Mouse (Mus musculus) embryonic facial prominence, embryonic 15.5 days (tissue): ENCODE measurements at regions not wholly inside any gene's neighbourhood (a gene's known extent, or its start where the extent isn't known, plus 50 kb on each side); places are given as distances from the start of the nearest gene placed in this dataset.

Source experiments
- ATAC-seq: fragments of 200-750 bp; cut with Nextera tagmentation; 2 replicates; pipeline ENCODE4 v1.8.0; 2017; ENCODE audit warnings: low read depth, moderate TSS enrichment; ENCODE audit not compliant: insufficient number of reproducible peaks, low FRiP score, low TSS enrichment
- H3K27ac ChIP-seq: fragments of 300-500 bp; sonication (generic); replicated peaks from 2 replicates; pipeline ENCODE4 v1.5.1; 2015; ENCODE audit warnings: mild to moderate bottlenecking, inconsistent platforms
- H3K27me3 ChIP-seq: fragments of 300-500 bp; sonication (generic); 2 replicates; pipeline ENCODE4 v1.6.1; 2015; ENCODE audit warnings: inconsistent platforms
- H3K36me3 ChIP-seq: fragments of 300-500 bp; sonication (generic); 2 replicates; pipeline ENCODE4 v1.6.1; 2015; ENCODE audit warnings: mild to moderate bottlenecking, inconsistent platforms
- H3K4me1 ChIP-seq: fragments of 300-500 bp; sonication (generic); 2 replicates; pipeline ENCODE4 v1.6.1; 2015; ENCODE audit warnings: inconsistent platforms
- H3K4me2 ChIP-seq: fragments of 300-500 bp; sonication (generic); replicated peaks from 2 replicates; pipeline ENCODE4 v1.6.1; 2015; ENCODE audit warnings: mild to moderate bottlenecking, inconsistent platforms
- H3K4me3 ChIP-seq: fragments of 300-500 bp; sonication (generic); replicated peaks from 2 replicates; pipeline ENCODE4 v1.5.1; 2015; ENCODE audit warnings: mild to moderate bottlenecking, inconsistent platforms
- H3K9ac ChIP-seq: fragments of 300-500 bp; sonication (generic); 2 replicates; pipeline ENCODE4 v1.6.1; 2015; ENCODE audit warnings: inconsistent platforms
- H3K9me3 ChIP-seq: fragments of 300-500 bp; sonication (generic); replicated peaks from 2 replicates; pipeline ENCODE4 v1.6.1; 2016; ENCODE audit warnings: inconsistent platforms
- WGBS: fragments of 180-500 bp; shearing (Covaris S2); methylation state at CpG from one replicate; pipeline ENCODE4 v1.1.7; 2015; 5-methylcytosine and 5-hydroxymethylcytosine counted together

DNA sequence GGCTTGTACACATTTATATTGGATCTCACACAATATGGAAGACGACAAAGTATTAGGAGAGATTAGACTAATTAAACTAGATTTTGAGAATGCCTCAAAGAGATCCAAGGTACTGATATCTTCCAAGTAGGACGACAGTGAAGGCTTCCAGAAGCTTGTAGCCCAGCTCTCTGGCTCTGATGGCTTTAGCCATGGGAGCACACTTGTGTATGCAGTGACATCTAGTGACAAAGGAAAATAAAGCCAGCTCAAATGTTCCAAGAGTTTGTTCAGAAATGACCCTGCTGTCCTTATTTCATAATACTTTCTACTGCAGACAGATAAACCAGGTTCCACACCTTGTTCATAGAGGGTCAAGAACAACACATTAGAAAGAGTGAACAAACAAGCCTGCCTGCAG is 524.0 kb upstream of the Btbd3 start:
- no peak for ATAC-seq
- no peaks in the 10 kb centered on the region for H3K9me3 ChIP-seq
- H3K36me3 ChIP-seq, result no peaks in the 10 kb centered on the region
- no peak overlapping the region for H3K4me2 ChIP-seq
- H3K27ac ChIP-seq, result no peak overlapping the region
- H3K4me1 ChIP-seq, result 0 out of 2 replicates have a peak, but pooled peaks cover 9% of the 10 kb centered on the region
- WGBS, result 7% methylated on average over 2 of the region's 2 CpGs
- no peaks in the 10 kb centered on the region for H3K27me3 ChIP-seq
- H3K4me3 ChIP-seq, result no peak overlapping the region
- H3K9ac ChIP-seq, result no peak overlapping the region

DNA sequence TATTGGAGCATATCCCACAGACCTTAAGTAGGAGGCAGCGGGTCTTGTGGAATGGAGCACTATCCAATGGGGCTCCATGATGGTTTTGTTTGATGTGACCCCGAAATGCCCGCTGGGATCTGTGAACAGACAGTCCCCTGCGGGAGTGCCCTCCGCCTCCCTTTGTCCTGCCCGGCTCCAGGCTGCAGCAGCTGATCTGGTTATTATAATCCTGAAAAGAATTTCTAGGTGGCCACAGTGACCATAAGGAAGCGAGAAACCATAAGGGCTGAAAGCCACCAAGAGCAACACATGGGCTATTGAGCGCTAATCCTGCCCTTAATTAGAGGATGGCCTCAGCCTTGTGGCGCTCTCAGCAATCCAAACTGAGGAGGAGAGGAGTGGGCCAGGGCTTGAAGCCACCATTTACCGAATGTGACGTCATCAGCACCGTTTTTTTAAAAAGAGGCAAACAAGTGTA is 525.9 kb upstream of the Btbd3 start:
- Histone ChIP-seq H3K27ac (no peak overlapping the region), H3K9ac (no peak overlapping the region), H3K4me3 (no peak overlapping the region), H3K36me3 (no peaks in the 10 kb centered on the region), H3K4me1 (0 out of 2 replicates have a peak, but pooled peaks cover 9% of the 10 kb centered on the region), H3K27me3 (no peaks in the 10 kb centered on the region), H3K4me2 (no peak overlapping the region), H3K9me3 (no peaks in the 10 kb centered on the region)
- no peak for ATAC-seq
- WGBS, result 74% methylated on average over 12 of the region's 12 CpGs

DNA sequence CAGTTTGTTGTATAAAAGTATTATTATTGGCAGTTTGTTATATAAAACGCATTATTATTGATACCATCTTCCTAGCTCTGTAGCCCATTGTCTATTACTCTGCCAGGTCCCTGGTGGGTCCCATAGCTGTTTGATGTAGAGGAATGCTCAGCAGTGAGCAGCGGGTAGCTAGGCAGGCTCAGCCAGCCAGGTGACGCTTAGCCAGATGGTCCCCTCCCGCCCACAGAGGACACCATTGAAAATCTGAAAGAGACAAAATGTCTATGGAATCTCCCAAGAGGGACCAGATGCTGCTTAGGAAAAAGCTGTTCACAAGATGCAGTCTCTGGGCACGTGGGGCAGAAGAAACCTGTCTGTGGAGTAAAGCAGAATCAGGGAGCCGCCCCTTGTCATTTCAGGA is 526.5 kb upstream of the Btbd3 start:
- Histone ChIP-seq H3K36me3 (no peaks in the 10 kb centered on the region), H3K9me3 (no peaks in the 10 kb centered on the region), H3K9ac (no peak overlapping the region), H3K27ac (no peak overlapping the region), H3K27me3 (no peaks in the 10 kb centered on the region), H3K4me1 (0 out of 2 replicates have a peak, but pooled peaks cover 9% of the 10 kb centered on the region), H3K4me2 (no peak overlapping the region), H3K4me3 (no peak overlapping the region)
- no peak for ATAC-seq
- WGBS, result 56% methylated on average over 6 of the region's 6 CpGs

DNA sequence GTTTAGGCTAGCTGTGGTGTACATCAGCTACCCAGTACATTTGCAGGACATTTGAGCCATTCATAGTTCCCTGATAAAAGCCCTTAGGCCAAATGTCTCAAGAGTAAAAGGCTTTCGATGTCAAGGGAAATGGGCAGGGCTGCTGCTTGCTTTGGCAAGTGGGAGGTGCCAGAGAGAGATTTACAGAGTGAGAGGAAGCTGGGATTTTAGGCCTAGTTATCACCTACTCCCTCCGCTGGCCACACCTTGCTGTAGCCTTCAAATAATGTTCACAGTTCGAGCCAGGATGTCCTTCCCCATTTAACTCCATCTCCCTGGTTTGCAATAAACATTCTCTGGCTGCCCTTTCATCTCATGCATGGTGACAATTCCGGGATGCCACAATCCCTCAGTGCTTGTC is 527.2 kb upstream of the Btbd3 start:
- Histone ChIP-seq H3K9ac (no peak overlapping the region), H3K9me3 (no peaks in the 10 kb centered on the region), H3K4me3 (no peak overlapping the region), H3K36me3 (no peaks in the 10 kb centered on the region), H3K27ac (no peak overlapping the region), H3K4me1 (0 out of 2 replicates have a peak, but pooled peaks cover 9% of the 10 kb centered on the region), H3K4me2 (no peak overlapping the region), H3K27me3 (no peaks in the 10 kb centered on the region)
- ATAC-seq, result no peak
- WGBS, result 46% methylated on average over 4 of the region's 4 CpGs

DNA sequence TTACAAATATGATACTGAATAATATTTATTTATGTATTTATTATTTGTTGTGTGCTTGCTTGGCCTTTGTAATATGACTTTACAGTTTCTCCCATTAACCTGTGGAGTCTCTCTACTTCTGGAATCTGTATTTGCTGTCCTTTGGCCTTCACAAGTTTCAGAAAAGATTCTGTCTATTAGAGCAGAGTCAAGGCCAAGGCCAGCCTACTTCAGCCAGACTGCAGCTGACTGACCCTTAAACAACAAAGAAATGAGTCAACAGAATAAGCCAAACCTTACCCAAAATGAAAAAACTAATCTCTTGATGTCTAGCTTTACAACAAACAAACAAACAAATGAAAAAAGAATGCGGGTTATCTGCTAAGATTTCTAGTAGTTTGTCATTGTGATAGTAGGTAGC is 532.7 kb upstream of the Btbd3 start:
- Histone ChIP-seq H3K4me1 (no peaks in the 10 kb centered on the region), H3K27ac (no peak overlapping the region), H3K4me2 (no peak overlapping the region), H3K36me3 (no peaks in the 10 kb centered on the region), H3K9ac (no peak overlapping the region), H3K27me3 (no peaks in the 10 kb centered on the region), H3K9me3 (no peaks in the 10 kb centered on the region), H3K4me3 (no peak overlapping the region)
- WGBS, result 92% methylated on average over 1 of the region's 1 CpGs
- ATAC-seq, result no peak

DNA sequence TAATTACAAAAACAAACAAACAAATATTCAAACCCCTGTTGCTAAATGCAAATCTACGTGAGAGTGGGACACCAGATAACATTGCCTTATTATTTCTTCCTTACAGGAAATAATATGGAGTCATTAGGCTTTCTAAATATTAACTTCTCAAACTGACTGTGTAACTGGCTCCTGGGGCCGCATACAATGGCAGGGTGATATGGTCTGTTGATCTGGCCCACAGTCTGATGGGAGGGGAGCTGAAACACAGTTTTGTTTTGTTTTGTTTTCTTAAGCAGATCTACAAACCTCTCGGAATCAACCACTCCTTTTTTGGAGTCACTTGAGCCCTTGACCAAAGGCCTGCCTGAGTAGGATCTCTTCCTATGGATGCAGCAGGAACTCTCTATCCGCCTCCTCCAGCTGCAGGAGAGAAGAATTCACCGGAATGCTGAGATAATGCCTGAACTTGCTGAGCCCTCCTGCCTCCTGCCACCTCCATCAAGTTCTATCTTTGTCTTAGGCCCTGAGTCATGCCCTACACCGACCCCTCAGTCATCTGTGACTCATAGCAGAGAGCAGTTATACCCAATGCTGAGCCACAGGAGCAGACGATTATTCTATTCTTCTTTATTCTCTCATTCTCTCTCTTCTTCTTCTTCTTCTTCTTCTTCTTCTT is 534.5 kb upstream of the Btbd3 start:
- H3K9ac ChIP-seq, result no peak overlapping the region
- H3K27me3 ChIP-seq, result no peaks in the 10 kb centered on the region
- H3K9me3 ChIP-seq, result no peaks in the 10 kb centered on the region
- H3K4me1 ChIP-seq, result no peaks in the 10 kb centered on the region
- no peak overlapping the region for H3K27ac ChIP-seq
- no peaks in the 10 kb centered on the region for H3K36me3 ChIP-seq
- H3K4me3 ChIP-seq, result no peak overlapping the region
- no peak overlapping the region for H3K4me2 ChIP-seq
- no peak for ATAC-seq
- WGBS, result 78% methylated on average over 7 of the region's 7 CpGs

DNA sequence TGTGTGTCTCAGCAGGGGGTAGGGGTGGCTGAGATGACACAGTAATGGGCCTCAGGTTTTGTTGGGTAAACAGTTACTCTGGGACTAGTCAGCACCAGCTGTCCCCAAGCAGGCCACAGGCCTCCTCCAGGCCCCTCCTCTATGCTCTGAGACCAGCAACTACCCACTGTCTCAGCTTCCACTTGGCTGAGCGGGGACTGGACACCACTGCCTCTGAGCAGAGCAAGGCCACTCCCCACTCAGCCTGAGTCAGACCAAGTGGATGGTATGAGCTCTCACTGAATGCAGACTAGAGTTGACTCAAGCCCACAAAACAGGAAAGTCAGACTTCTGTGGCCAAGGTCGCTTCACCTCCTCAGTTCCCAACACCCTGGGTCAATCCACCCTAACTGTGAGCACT is 540.5 kb upstream of the Btbd3 start:
- no peak for ATAC-seq
- H3K27ac ChIP-seq, result no peak overlapping the region
- WGBS, result 71% methylated on average over 2 of the region's 2 CpGs

DNA sequence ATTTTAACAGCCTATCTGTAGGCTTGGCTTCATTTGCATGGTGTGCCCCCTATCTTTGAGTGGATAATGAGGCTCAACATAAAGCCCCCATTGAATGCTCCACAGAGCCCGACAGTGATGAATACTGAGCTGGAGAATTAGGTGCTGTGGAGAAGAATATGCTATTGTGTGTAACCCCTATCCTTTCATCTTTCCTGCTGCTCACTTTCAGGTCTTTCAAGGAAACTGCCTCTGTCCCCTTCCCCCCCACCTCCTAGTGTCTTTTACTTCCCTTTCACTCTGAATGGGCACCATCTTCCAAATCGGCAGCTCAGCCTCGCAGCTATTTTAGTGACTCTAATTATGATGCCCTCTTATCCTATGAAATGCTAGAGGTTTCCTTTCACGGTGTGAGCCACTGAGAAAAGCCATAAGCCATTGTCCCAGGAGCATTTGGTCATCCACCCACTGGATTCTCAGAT is 549.8 kb upstream of the Btbd3 start:
- WGBS, result 14% methylated on average over 4 of the region's 4 CpGs
- Histone ChIP-seq H3K4me3 (no peak overlapping the region), H3K27ac (no peak overlapping the region), H3K9ac (no peak overlapping the region), H3K36me3 (no peaks in the 10 kb centered on the region), H3K9me3 (no peaks in the 10 kb centered on the region), H3K27me3 (no peaks in the 10 kb centered on the region), H3K4me1 (peaks cover 11% of the 10 kb centered on the region; the same call in 1 of the 2 replicates), H3K4me2 (no peak overlapping the region)
- ATAC-seq, result no peak

More for the DNA sequence above, 540.5 kb upstream of the Btbd3 start:
- no peak overlapping the region for H3K4me3 ChIP-seq
- H3K4me1 ChIP-seq, result no peaks in the 10 kb centered on the region
- H3K27me3 ChIP-seq, result no peaks in the 10 kb centered on the region
- H3K36me3 ChIP-seq, result no peaks in the 10 kb centered on the region
- H3K9ac ChIP-seq, result no peak overlapping the region
- H3K4me2 ChIP-seq, result no peak overlapping the region
- H3K9me3 ChIP-seq, result no peaks in the 10 kb centered on the region

DNA sequence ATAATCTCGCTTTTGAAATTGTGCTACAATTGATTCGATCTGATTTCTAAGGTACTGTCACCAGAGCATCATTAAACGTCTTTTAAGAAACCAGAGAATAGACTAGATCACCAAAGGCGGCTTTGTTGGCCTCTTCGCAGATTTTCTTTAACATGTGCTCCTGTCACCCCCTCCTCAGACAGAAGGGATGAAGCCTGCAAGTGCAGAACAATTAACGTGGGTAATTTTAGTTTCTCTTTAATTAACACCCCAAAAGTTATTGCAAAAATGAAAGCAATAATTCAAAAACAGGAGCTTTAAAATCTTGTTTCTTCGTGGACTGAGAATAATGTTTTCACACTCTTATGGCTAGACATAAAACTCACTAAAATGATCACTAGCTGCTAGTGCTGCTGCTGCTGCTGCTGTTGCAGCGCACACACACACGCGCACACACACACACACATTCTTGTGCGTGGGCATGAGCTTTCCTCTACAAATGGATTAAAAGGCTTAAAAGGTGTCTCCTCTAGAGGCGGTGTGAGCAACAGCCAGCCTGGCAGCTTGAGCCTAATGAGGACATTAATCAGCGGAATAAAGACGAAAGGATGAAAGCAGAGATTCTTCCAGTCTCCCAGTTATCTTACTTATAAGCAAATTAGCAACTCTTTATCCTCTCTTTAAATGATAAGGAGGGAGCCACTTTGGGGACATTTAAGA is 550.5 kb upstream of the Btbd3 start:
- WGBS, result 65% methylated on average over 14 of the region's 14 CpGs
- no peaks in the 10 kb centered on the region for H3K27me3 ChIP-seq

DNA sequence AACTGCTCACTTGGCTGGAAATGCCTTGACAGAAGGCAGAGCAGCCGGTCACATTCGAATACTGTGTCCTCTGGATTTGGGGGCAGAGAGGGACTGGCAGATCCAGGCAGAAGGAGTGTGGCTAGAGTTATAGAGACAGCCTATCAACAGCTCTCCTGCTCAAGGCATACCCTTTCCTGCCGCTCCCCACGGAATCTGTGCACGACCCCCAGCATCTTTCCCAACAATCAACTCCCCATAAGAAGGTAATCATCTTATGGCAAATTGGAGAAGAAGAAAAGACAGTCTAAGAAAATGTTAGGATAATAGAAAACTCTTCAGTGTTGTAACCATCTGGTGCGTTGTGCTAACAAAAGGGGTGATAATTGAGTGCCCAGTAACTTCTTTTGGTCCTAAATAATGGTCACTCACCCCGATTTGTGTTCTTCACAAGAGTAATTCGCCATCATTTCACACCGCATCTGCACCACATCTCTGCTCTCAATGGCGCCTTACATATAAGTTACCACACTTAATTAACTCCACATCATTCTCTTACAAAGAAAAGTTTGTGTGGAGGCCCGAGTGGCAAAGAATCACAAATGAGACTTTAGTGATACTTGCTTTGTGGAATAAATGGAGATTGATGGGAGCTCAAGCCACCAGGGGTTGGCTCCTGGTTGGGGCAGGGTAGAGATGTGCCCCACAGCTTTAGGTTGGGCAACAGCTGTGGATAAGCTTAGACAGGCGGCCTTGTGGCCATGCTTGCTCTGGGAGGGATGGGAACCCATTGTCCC is 551.2 kb upstream of the Btbd3 start:
- 72% methylated on average over 12 of the region's 12 CpGs for WGBS
- Histone ChIP-seq H3K27ac (no peak overlapping the region), H3K4me3 (no peak overlapping the region), H3K9me3 (no peaks in the 10 kb centered on the region), H3K4me2 (no peak overlapping the region), H3K4me1 (peaks cover 11% of the 10 kb centered on the region; the same call in 1 of the 2 replicates), H3K9ac (no peak overlapping the region), H3K27me3 (no peaks in the 10 kb centered on the region), H3K36me3 (no peaks in the 10 kb centered on the region)
- no peak for ATAC-seq

More for the DNA sequence above, 550.5 kb upstream of the Btbd3 start:
- Histone ChIP-seq H3K27ac (no peak overlapping the region), H3K4me2 (no peak overlapping the region), H3K9me3 (no peaks in the 10 kb centered on the region), H3K4me1 (peaks cover 11% of the 10 kb centered on the region; the same call in 1 of the 2 replicates), H3K4me3 (no peak overlapping the region), H3K36me3 (no peaks in the 10 kb centered on the region), H3K9ac (no peak overlapping the region)
- ATAC-seq, result no peak

DNA sequence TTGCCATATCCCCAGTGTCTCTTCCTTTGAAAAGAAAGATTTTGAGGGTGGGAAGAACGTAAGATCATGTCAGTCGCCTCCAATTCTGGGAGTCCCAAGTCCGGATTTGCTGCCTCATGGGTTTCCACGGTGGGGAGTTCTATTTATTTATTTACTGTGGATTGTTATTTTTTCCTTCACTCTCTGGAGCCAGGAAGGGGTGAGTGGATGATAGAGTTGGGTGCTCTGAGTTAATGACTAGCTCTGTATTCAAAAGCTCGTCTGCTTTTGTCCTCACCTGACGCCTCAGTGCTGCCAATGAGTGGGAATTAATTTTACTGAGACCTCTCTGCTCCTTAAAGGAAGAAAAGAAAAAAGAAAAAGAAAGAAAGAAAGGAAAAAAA is 551.8 kb upstream of the Btbd3 start:
- WGBS, result 71% methylated on average over 6 of the region's 6 CpGs
- H3K4me2 ChIP-seq, result no peak overlapping the region
- H3K4me3 ChIP-seq, result no peak overlapping the region
- ATAC-seq, result no peak
- no peaks in the 10 kb centered on the region for H3K36me3 ChIP-seq
- H3K9me3 ChIP-seq, result no peaks in the 10 kb centered on the region
- no peak overlapping the region for H3K9ac ChIP-seq
- peaks cover 11% of the 10 kb centered on the region; the same call in 1 of the 2 replicates for H3K4me1 ChIP-seq
- H3K27me3 ChIP-seq, result no peaks in the 10 kb centered on the region
- H3K27ac ChIP-seq, result no peak overlapping the region
